Mouse (Mus musculus) bone marrow, adult 2 months (tissue): ENCODE results near the gene Taf1b.

Experiments used
- CTCF ChIP-seq: fragments of 200-500 bp; IDR thresholded peaks from 2 replicates; pipeline ENCODE4 v1.5.1; 2011; ENCODE audit warnings: low read length, control low read depth; ENCODE audit not compliant: control insufficient read depth, insufficient read depth
- POLR2A ChIP-seq: fragments of 200-500 bp; IDR thresholded peaks from 2 replicates; pipeline ENCODE4 v1.6.1; 2011; ENCODE audit warnings: low read depth, mild to moderate bottlenecking, control low read depth, low read length, borderline replicate concordance; ENCODE audit not compliant: control insufficient read depth

- TF ChIP-seq CTCF (no peak), POLR2A (no peak)
These were observed 49.5 kb downstream of the Taf1b start for GRCm38 (mm10) chr12:24547686-24548085.
